Mouse (Mus musculus): ENCODE measurements around the gene Rsad2.
A peak's percentile ranks its signal among the peaks of the same experiment; 100 is the strongest.
"Not testable (repeated sequence)": the region's sequence is repeated elsewhere in the genome, so short reads cannot be mapped to it uniquely, and the experiment has no call there.

Gene Rsad2

DNA sequence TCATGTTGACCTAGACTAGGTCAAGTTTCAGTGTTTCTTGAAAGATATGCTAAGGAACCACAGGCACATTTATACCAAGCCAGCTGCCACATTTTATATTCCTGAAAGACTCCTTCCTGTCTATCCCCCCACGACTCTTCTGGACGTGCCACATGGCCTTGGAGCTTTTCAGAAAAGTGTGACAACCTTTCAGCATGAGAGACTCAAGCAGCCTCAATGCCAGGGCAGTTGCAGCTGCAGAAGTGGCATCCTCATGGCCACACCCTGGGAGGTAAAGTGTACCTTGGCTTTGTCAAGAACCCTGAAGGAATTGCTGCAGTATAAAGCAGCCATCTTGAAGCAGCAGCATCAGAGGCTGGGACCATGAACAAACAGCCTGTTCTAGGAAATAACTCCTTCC, 11.7 kb downstream of the Rsad2 start:
- DNase-seq = no peak

DNA sequence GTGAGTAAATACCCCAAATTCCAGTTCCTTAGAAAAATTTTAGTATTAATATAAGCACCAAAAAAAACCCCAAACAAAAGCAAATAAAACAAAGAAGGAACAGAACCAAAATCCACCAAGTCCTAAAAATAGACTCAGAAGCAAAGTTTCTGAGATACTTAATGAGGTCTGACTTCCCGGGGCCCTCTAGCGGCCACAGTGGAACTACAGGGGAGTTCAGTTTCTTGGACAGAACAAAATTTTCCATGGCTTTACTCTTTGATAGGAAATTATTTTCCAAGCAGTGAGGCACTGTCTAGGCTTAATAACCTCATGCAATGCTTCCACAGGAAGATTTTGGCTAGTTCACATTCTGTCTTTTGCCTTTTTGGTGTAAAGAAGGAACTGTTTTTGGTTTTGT, 12.2 kb downstream of the Rsad2 start:
- peak; percentile 50 for DNase-seq

DNA sequence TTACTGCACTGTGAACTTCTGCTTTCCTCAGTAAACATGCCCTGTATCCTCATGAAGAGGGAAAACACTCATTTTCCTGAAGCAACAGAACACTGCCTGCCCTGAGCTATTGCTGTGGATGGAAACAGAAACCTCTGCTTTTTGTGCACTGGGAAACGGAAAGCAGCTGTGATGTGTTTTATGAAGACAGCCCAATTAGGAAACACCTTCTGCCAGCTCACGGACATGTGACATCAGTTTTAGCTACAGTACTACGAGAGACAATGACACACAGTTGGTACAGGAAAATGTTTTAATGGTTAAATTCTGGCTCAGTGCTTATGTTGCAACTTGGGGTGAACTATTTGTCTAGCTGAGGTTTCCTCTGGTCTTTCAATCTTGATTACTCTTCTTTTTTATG, 16.9 kb downstream of the Rsad2 start:
- no peak for DNase-seq

DNA sequence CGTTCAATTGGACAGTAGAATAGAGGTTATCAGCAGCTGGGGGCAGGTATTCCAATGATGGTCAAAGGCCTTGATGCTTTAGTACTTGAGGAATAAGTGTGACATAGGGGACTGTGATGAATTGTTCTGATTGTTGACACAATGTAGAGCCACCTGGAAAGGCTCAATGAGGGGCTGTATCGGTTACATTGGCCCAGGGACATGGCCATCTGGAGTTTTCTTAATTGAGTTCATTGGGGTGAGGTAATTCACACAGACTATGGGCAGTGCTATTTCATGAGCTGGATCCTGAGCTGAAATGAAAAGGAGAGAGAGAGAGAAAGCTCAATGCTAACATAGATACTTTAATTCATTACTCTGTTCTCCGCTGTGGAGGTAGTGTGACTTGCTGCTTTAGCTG, 18.3 kb downstream of the Rsad2 start:
- no peak for DNase-seq

DNA sequence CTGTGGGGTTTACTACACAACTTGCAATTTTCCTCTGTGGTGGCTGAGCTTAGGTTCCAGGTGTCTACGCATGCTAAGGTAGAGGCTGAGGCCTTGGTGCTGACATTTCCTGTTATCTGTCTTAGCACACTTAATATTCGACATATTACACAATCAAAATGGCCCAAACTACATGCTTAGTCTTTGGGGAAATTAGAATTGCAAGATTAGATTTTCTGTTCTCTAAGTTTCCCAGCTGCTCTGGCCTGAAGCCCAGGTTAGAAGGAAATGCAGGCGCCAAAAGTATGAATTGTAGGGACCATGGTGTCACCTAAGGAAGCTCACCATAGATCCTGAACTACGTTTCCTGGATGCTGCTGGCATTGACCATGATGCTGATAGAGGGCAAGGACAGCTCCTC, 19.9 kb downstream of the Rsad2 start:
- no peak for DNase-seq

DNA sequence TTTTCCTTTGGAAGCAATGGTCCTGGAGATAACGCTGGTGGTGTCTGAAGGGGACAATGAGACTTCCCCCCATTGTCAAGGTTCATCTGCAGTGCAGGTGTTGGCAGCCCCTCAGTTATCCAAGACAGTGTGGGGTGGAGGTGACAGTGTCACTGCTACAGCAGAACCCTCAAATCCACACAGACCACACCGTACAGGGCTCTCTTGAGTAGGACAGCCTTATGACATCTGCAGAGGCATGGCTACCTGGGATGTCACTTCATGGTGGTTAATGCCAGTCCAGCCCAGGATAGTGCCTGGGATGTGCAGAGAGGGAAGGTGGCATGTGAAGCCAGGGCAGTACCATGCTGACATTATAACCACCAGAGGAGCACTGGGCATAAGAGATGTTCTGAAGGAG, 27.5 kb downstream of the Rsad2 start:
- not testable (repeated sequence) for DNase-seq

DNA sequence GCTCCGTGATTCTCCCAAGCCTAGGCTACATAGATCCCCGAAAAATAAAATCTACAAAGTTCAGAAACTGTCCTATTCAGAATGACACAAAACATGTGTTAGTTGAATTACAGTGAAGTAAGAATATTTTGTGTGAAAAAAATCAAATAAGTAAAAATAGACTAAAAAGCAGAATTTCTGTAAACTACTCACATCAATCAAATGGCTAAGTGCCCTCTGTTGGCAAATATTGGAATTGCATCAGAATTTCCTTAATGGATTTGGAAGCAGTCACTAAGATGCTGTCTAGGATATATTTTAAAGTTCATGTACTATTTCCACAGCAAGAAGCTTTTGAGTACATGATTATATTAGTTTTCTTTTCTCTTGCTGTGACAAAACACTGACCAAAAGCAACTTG, 31.4 kb downstream of the Rsad2 start:
- DNase-seq = no peak

DNA sequence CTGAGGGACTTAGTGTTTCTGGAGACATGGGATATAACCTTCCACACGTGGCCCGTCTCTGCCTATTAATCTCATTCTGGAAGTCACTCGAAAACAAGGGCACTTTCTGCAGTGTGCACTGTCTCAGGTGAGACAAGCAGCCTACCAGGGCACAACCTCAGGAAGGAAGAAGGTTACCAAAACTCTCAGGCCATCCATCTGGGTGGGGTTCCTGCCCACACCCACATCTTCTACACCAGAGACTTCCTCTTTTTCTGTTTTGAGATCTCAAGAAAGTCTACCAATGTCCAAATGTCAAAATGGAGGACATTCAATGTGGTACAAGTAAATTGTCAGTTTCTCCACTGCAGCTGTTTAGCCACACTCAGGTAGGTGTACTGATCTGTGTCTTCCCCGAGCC, 37.9 kb downstream of the Rsad2 start:
- DNase-seq = no peak

DNA sequence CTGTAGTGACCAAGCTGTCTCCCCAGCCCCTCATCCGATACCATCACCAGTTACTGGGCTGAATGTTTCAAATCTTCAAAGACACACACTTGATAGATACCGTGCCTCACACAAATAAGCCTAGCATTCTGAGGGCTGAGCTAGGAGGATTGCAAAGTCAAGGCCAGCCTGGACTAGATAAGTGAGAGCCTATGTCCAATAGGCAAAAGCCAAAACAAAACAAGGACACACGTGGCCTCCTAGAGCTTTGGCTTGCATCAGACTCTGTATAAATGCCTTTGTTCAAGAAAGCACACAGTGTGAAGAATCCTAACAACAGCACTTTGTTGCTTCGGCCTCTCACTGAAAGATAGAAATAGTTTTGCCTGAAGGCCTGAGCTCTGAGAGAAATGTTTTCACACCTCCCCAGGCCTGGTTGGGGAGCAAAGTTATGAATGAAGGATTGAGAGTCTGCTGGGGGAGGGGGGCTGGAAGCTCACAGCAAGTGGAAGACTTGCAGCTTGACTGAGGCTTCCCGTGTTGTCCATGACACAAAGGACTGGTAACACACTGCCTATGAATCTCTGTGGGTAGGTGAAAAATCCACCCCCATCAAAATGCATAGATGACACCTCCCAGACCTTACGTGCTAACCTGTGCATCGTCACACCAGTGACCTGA, 39.5 kb downstream of the Rsad2 start:
- DNase-seq = no peak

DNA sequence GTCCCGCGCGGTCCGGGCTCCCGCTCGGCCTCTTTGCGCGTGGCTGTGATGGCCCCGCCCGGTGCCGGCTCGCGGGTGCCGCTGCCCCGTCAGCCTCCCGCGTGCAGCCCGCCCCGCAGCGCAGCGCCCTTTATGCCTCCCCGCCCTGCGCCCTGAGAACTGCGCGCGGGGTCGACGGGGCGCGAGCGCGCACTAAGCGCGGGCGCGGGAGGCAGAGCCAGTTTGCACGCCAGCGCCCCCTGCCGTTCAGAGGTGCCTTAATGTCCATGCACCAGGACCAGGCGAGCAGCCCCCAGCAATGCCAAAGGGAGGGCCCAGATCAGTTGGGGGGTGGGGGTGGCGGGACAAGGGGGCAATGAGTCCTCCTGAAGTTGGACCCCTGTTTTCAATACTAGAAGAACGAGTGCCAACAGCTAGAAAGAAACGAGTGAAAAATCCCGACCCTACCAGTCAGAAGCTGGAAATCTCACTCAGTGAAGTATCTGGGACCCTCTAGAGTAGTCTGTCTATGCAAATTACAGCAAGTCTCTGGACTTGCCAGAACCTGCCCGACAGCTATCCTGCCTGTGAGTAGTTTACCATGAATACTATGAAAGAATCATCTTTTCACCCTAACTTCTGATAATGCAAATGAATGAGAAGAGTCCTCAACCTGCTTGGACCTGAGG, 41.0 kb downstream of the Rsad2 start, which contains the start of gene Rnf144a:
Gene Rnf144a, minus strand, starts transcription at position 151 of the 668 bp plus-strand sequence.
- DNase-seq = peak; percentile 90

DNA sequence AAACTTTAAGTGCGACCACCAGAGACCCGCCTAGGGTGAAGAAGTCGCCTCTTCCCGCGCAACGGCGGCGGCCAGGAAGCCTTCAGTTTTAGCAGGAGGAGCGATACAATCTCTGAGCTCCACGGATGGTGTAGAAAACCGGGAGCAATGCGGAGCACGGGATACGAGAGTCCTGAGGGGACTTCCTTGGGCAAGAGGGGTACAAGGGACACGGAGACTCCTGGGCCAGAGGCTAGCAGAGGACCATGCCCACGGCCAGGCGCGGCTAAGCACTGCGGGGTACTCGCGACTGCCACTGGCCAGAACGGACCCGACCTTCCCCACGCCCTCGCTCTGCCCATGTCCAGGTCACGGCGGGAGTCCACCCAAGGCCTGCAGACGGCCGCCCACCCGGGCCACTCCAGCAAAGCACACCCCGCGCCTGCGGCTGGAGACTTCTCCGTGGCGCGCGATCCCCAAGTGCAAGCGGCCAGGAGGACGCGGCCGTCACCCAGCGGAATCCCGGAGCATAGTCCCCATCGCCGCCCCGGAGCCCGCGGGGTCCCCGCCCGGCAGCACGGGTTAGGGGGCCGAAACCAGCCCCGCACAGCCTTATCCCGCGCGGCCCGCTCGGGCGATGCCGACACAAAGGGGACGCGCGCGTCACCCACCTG, 41.7 kb downstream of the Rsad2 start:
- DNase-seq = no peak

DNA sequence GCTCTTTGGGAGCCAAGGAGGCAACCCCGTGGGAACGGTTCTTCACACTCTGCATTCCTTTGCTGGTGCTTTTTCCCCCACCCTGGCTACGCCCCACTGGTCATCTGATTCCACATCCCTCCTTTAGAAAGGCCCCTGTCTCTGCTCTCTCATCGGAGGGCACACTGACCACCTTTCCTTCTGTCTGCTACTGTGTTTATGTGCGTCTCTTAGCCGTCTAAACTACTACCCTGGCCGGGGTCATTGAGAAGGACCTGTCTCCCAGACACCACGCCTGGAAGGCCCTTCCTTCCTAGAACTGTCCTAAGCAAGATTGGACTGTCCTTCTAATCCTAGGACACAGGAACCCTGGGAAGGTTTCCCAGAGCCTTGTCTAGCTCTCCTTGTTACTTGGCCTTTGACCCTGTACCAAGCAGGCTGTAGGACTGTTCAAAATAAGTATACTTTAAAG, 42.3 kb downstream of the Rsad2 start:
- DNase-seq = no peak

DNA sequence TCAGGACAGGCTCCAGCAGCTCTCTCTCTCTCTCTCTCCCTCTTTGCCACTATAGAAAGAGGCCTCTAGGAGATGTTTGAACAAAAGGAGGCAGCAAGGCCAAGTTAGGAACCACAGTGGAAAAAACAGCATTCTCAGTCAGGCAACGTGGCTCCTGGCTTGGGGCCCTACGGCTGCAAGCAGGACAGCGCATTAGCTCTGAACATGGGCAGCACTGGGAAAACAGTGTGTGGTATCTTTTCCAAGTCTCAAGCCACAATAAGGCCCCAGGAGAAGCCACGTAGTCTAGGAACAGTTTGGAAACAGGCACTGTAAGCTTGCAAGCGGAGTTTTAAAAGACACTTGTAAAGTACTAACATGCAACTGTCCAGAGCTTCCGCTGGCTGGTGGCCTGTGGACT, 43.5 kb downstream of the Rsad2 start:
- no peak for DNase-seq

DNA sequence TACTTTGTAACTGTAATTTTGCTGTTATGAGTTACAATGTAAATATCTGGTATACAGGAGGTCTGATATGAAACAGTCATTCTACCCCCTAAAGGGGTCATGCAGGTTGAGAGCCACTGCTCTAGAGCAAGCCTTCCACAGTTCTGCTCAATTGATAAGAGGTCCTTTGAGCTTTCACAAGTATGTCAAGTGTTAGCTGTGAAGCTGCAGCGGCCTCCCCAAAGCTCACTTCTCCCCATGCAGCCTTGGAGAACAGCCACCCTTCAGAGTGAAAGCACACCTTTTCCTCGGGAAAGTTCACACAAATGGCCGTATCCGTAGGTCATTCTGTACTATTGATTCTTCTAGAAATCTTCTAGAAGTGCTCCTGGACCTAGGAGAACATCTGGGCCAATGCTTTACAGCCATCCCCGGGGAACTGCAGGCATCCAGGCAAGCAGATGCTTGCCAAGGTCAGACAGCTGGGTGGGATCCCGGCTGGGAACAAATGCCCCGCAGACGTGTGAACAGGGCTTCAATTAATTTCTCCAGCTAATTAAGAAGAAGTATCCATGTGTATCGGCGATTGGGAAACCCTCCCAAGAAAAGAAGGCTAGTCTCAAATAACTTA, 44.3 kb downstream of the Rsad2 start:
- no peak for DNase-seq

DNA sequence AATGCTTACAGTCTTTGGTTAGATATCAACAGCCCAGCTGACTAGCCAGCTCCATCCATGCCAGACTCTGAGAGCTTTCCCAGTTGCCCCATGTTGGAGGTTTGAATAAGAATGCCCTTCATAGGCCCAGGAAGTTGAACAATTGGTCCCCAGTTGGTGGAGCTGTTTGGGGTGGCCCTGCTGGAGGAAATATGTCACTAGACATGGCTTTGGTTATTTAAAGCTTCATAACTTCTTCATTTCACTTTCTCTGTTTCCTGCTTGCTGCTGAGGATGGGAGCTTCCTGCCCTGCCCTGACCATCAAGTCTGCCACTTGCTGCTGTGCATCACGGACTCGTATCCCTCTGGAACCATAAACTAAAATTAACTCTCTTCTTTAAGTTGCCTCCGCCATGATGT, 45.8 kb downstream of the Rsad2 start:
- no peak for DNase-seq

DNA sequence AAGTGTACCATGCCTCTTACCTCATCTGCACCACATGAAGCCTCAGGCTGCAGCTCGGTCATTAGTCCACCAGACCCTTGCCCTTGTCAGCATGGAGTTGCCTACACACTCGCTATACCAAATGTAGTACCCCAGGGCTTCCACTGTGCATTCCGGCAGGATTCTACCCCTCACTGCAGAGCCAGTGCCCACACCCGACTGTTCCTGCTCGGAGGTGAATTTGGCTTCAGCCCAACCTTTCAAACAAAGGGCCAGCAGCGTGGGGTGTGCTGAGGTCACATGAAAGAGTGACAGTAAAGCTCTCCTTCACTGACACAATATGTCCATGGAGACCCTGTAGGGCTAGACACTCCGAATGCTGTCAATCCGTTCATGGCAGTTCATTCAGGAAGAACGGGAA, 47.5 kb downstream of the Rsad2 start:
- no peak for DNase-seq

DNA sequence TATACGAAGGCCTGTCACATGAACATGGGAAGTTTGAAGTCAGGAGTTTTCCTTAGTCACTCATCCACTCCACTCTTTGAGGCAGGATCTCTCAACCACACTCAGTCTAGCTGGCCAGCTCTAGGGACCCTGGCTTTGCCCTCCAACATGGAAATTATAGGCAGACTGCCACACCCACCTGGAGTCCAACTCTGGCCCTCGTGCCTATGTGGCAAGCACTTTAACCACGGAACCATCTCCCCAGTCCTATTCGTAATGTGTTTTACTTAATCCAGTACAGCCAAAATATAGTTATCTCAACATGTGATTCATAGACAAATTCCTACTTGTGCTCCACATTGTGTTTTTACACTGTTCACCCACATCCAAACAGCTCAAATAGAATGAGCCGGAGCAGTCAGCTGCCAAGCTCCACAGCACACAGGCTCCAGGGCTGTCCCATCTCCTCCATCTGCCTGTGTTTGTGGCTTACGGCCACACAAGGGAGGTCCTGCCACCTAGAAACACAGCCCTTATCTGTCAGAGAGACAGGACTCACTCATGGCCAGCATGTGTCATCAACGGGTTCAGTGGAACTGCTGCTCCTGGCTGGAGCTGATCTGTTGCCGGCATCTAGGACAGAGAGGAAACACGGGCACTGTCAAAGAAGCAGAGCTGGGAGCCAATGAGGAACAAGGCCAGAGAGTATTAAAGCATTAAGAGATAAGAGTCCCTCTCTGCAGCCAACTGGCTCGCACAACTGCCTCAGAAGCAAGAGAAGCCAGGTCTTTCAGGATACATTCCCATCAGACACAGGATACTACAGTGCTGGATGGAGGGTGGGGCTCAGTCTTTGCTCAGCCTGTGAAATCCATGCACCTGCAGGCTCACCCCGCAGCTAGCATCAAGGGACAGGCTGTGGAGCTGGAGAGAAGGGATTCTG, 51.2 kb downstream of the Rsad2 start:
- DNase-seq = peak; percentile 59

DNA sequence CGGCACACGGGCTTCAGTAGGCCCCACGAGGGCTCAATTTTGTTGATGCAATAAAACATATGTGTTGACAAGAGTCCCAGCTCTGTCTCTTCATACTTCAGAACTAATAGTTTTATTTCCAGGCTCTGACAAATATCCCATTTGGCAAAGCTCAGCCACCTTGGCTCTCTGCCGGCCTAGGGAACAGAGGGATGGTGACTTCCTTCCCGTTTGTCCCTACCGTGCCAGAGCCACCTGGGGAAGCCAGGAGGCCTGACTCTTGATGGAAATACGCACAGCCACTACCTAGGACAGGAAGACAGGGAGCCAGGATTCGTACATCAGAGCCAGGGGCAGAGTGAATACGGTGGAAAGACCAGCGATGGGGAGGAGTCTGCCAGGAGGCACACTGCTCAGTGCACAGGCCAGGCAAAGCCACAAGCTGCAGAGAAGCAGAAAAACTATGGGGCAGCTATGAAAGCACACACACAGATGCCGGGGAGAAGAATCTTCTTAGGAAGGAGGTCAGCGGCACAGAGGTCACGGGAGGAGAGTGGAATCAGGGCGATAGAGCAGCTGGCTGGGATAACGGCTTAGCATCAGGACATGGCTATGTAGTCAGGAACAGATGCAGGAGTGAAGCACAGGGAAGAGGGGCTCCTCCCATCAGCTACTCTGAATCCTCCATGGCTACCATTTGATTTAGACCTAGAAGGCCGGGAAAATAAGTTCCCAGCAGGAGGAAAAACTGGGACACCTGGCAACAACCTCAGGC, 52.7 kb downstream of the Rsad2 start:
- no peak for DNase-seq

DNA sequence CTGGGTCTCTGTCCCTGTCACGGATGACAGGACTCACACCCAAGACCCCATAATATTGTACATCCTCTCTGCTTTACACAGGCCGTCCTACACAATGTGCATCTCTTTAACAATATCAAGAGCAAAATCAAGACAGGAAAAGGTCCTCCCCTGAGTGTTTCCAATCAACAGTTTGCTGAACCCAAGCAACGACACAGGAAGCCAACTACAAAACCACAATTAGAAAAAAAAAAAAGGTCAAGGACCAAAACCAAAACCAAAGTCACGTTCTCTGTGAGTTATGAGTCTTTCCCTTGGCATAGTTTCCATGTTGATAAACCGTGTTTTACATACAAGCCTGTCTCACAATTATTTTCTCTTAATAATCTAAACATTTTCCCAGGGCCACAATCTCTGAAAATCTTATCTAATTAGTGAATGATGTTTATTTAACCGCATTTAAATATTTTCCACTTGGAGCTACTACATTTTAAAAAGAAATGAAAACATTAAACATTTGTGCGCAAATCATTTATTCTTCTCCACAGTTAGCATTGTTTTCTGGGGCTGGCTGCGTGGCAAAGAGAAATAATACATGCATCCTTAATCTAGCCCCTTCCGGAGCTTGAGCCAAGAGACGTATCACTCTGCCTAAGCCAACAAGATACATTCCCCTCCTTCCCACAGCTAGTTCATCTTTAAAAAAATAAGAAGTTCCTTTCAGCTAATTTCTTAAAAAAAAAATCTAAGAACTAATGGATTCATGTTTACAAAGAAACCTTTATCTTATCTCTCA, 54.4 kb downstream of the Rsad2 start:
- no peak for DNase-seq

DNA sequence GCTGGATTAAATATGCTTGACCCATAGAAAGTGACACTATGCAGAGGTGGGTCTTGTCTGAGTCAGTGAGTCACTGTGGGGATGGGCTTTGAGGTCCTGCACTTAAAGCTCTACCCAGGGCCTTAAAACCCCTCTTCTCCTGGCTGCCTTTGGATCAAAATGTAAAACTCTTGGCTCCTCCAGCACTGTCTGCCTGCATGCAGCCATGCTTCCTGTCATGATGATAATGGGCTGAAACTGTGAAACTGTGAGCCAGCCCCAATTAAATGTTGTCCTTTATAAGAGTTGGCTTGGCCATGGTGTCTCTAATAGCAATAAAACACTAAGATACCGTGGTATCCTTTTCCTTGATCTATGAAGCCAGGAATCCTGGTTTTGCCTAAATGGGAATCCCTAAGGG, 55.0 kb downstream of the Rsad2 start:
- no peak for DNase-seq

DNA sequence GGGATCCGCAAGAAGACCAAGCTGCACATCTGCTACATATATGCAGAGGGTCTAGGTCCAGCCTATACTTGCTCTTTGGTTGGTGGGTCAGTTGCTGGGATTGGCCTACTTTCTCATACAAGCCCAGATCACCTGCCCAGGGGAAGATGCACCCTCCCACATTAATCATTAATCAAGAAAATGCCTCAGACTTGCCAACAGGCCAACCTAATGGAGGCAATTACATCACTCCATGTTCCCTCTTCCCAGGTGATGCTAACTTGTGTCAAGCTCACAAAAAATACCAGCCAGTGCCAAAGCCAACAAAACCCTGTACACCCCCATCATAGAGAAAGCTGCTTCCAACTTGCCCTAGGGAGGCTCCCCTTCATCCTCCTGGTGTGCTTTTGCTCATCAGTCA, 55.5 kb downstream of the Rsad2 start:
- no peak for DNase-seq
